Mouse (Mus musculus) cerebellum, adult 2 months (tissue): ENCODE results near the gene Lsm8.
A peak's percentile ranks its signal among the peaks of the same experiment; 100 is the strongest.

ENCODE experiments used
- CTCF ChIP-seq: fragments of 200-500 bp; IDR thresholded peaks from 2 replicates; pipeline ENCODE4 v1.5.1; 2011; ENCODE audit warnings: low read depth, mild to moderate bottlenecking, control low read depth, low read length, moderate library complexity, borderline replicate concordance; ENCODE audit not compliant: insufficient read depth
- POLR2A ChIP-seq: fragments of 200-500 bp; IDR thresholded peaks from 2 replicates; pipeline ENCODE4 v1.6.1; 2011; ENCODE audit warnings: low read length, control low read depth, borderline replicate concordance; ENCODE audit not compliant: insufficient read depth

- TF ChIP-seq CTCF (no peak), POLR2A (peak; percentile 85; the same call in 1 of the 2 replicates)
Observed at GRCm38 (mm10) chr6:18848051-18848701, at the start of gene Lsm8.
